Mouse (Mus musculus) hindbrain, embryonic 13.5 days (tissue): Measurements from ENCODE around the gene Zan. TPM values are rescaled to one million over a fixed set of nuclear protein-coding genes. Genes with fewer than 3 reads are reported as not detected.

Source experiments
- ATAC-seq: fragments of 200-750 bp; cut with Nextera tagmentation; 2 replicates; pipeline ENCODE4 v1.8.0; 2017; ENCODE audit warnings: moderate TSS enrichment; ENCODE audit not compliant: low FRiP score
- H3K27ac ChIP-seq: fragments of 300-500 bp; sonication (generic); 2 replicates; pipeline ENCODE4 v1.5.1; 2015; ENCODE audit warnings: inconsistent platforms, mild to moderate bottlenecking, moderate library complexity
- H3K27me3 ChIP-seq: fragments of 300-500 bp; sonication (generic); 2 replicates; pipeline ENCODE4 v1.6.1; 2015; ENCODE audit warnings: mild to moderate bottlenecking, inconsistent platforms
- H3K36me3 ChIP-seq: fragments of 300-500 bp; sonication (generic); 2 replicates; pipeline ENCODE4 v1.6.1; 2015; ENCODE audit warnings: mild to moderate bottlenecking, inconsistent platforms
- H3K4me1 ChIP-seq: fragments of 300-500 bp; sonication (generic); replicated peaks from 2 replicates; pipeline ENCODE4 v1.6.1; 2015; ENCODE audit warnings: inconsistent platforms
- H3K4me2 ChIP-seq: fragments of 300-500 bp; sonication (generic); 2 replicates; pipeline ENCODE4 v1.6.1; 2015; ENCODE audit warnings: inconsistent platforms, mild to moderate bottlenecking, moderate library complexity
- H3K4me3 ChIP-seq: fragments of 300-500 bp; sonication (generic); 2 replicates; pipeline ENCODE4 v1.5.1; 2015; ENCODE audit warnings: mild to moderate bottlenecking, inconsistent platforms
- H3K9ac ChIP-seq: fragments of 300-500 bp; sonication (generic); 2 replicates; pipeline ENCODE4 v1.6.1; 2015; ENCODE audit warnings: mild to moderate bottlenecking, inconsistent platforms
- H3K9me3 ChIP-seq: fragments of 300-500 bp; sonication (generic); 2 replicates; pipeline ENCODE4 v1.6.1; 2016; ENCODE audit warnings: inconsistent platforms
- WGBS: fragments of 180-500 bp; shearing (Covaris S2); methylation state at CpG from one replicate; pipeline ENCODE4 v1.1.7; 2015; 5-methylcytosine and 5-hydroxymethylcytosine counted together
- polyA plus RNA-seq: library from polyadenylated mRNA; unstranded; fragments of >200 nt; fragmentation: Nextera tagmentation; extraction: Ambion mirVana; gene quantifications from 2 replicates; pipeline ENCODE4 v1.2.1, GENCODE M21; 2015

The Zan gene
- polyA plus RNA-seq, 1 experiment from 2014 or later, result 0.08 TPM

DNA sequence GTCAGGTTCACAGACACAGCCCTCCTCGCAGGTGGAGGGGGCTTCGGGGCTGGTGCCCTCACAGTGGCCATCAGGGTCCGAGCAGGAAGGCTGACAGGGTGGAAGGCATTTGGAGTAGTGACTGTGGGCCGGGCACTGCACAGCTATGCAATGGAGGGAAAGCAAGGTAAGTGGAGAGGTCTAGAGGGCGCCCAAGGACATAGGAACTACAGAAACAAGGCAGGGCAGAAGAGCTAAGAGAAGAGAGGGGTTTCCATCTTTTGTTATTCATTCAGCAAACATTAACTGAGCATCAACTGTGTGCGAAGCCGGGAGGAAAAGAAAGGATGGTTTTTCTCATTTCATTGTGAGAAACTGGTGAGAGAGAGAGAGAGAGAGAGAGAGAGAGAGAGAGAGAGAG, 82.4 kb downstream of the Zan start:
- Histone ChIP-seq H3K27ac (no peak overlapping the region), H3K4me1 (no peaks in the 10 kb centered on the region), H3K36me3 (no peaks in the 10 kb centered on the region), H3K4me3 (no peak overlapping the region), H3K4me2 (no peak overlapping the region), H3K27me3 (no peaks in the 10 kb centered on the region), H3K9me3 (no peaks in the 10 kb centered on the region), H3K9ac (no peak overlapping the region)
- 48% methylated on average over 7 of the region's 7 CpGs for WGBS
- ATAC-seq, result no peak

DNA sequence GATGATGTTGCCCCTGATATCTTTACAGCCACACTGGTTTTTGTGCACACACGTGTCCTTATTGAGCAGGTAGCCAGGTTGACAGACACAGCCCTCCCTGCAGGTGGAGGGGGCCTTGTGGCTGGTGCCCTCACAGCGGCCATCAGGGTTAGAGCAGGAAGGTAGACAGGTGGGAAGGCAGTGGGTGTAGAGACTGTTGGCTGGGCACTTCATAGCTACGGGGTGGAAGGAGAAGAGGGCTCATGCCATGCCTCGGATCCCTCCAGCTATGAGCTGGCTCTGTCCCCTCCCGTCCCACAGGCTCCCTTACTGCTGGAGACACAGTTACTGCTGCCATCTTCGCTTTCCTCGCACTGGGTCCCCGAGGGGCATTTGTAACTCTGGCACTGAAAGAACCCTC, 85.2 kb downstream of the Zan start:
- H3K27me3 ChIP-seq, result no peaks in the 10 kb centered on the region
- no peaks in the 10 kb centered on the region for H3K36me3 ChIP-seq
- no peak for ATAC-seq
- H3K4me2 ChIP-seq, result no peak overlapping the region
- no peak overlapping the region for H3K27ac ChIP-seq
- H3K4me1 ChIP-seq, result no peaks in the 10 kb centered on the region
- no peak overlapping the region for H3K4me3 ChIP-seq
- H3K9me3 ChIP-seq, result no peaks in the 10 kb centered on the region
- 82% methylated on average over 8 of the region's 8 CpGs for WGBS
- H3K9ac ChIP-seq, result no peak overlapping the region

DNA sequence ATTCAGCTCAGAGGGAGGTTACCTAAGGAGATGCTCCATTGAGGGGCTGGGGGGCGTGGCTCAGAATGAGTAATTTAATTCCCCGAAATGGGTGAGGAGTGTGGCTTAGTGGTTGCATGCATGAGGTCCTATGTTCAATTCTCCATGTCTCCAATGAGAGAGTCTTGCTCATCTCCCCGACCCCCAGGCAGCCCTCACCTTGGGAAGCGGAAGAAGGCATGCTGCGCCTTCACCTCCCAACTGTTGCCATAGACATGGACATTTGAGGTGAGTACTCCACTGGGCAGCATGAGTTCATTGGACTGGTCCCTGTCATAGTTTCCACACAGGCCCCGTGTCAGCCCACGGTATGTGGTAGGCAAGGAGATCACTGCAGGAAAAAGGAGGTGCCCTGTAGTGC, 90.2 kb downstream of the Zan start:
- no peak overlapping the region for H3K4me3 ChIP-seq
- H3K9me3 ChIP-seq, result no peaks in the 10 kb centered on the region
- no peaks in the 10 kb centered on the region for H3K4me1 ChIP-seq
- no peaks in the 10 kb centered on the region for H3K36me3 ChIP-seq
- no peak for ATAC-seq
- no peaks in the 10 kb centered on the region for H3K27me3 ChIP-seq
- no peak overlapping the region for H3K27ac ChIP-seq
- no peak overlapping the region for H3K4me2 ChIP-seq
- H3K9ac ChIP-seq, result no peak overlapping the region
- WGBS, result 92% methylated on average over 7 of the region's 7 CpGs

GRCm38 (mm10) chr5:137383441-137383840, 93.4 kb downstream of the Zan start:
- no peaks in the 10 kb centered on the region for H3K9me3 ChIP-seq
- H3K27ac ChIP-seq, result no peak overlapping the region
- H3K36me3 ChIP-seq, result no peaks in the 10 kb centered on the region
- WGBS, result 88% methylated on average over 7 of the region's 7 CpGs
- no peak overlapping the region for H3K9ac ChIP-seq
- no peak overlapping the region for H3K4me3 ChIP-seq
- no peaks in the 10 kb centered on the region for H3K4me1 ChIP-seq
- H3K27me3 ChIP-seq, result no peaks in the 10 kb centered on the region
- ATAC-seq, result no peak
- no peak overlapping the region for H3K4me2 ChIP-seq

- no peak overlapping the region for H3K4me3 ChIP-seq
- WGBS, result 60% methylated on average over 4 of the region's 4 CpGs
- ATAC-seq, result no peak
These were observed 95.7 kb downstream of the Zan start for GRCm38 (mm10) chr5:137381152-137381551.

GRCm38 (mm10) chr5:137377603-137378002, 99.3 kb downstream of the Zan start:
- WGBS, result 32% methylated on average over 10 of the region's 15 CpGs
- no peaks in the 10 kb centered on the region for H3K27me3 ChIP-seq
- H3K36me3 ChIP-seq, result peaks cover 11% of the 10 kb centered on the region
- H3K4me3 ChIP-seq, result no peak overlapping the region
- no peak overlapping the region for H3K4me2 ChIP-seq
- no peaks in the 10 kb centered on the region for H3K9me3 ChIP-seq
- H3K9ac ChIP-seq, result no peak overlapping the region
- peaks cover 21% of the 10 kb centered on the region for H3K4me1 ChIP-seq
- H3K27ac ChIP-seq, result no peak overlapping the region
- ATAC-seq, result no peak

More at GRCm38 (mm10) chr5:137381152-137381551, 95.7 kb downstream of the Zan start:
- H3K36me3 ChIP-seq, result no peaks in the 10 kb centered on the region
- H3K9ac ChIP-seq, result no peak overlapping the region
- H3K4me2 ChIP-seq, result no peak overlapping the region
- H3K4me1 ChIP-seq, result peaks cover 14% of the 10 kb centered on the region
- no peaks in the 10 kb centered on the region for H3K27me3 ChIP-seq
- no peaks in the 10 kb centered on the region for H3K9me3 ChIP-seq
- H3K27ac ChIP-seq, result no peak overlapping the region

DNA sequence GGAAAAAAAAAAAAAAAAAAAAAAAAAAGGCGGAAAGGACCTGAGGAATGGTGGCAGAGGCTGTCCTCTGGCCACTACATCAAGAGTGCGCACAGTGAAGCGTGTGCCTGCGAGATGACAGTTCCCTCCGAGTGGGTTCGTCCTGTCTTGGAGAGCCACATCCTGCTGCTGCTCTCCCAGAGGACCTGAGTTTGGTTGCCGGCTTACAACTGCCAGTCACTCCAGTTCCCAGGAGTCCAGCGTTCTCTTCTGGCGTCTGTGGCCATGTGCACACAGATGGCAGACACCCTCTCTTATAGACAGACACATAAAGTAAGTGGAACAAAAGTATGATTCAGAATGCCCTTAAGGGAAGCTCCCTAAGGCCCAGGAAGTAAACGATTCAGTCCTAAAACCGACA, 99.7 kb downstream of the Zan start:
- Histone ChIP-seq H3K4me2 (no peak overlapping the region), H3K4me3 (no peak overlapping the region), H3K9ac (no peak overlapping the region), H3K27ac (no peak overlapping the region), H3K27me3 (no peaks in the 10 kb centered on the region), H3K4me1 (peaks cover 21% of the 10 kb centered on the region), H3K36me3 (peaks cover 15% of the 10 kb centered on the region), H3K9me3 (no peaks in the 10 kb centered on the region)
- 42% methylated on average over 11 of the region's 11 CpGs for WGBS
- no peak for ATAC-seq

GRCm38 (mm10) chr5:137376722-137377121, 100.1 kb downstream of the Zan start:
- Histone ChIP-seq H3K36me3 (peaks cover 20% of the 10 kb centered on the region), H3K9me3 (no peaks in the 10 kb centered on the region), H3K9ac (no peak overlapping the region), H3K27me3 (no peaks in the 10 kb centered on the region), H3K27ac (no peak overlapping the region), H3K4me1 (peaks cover 21% of the 10 kb centered on the region), H3K4me3 (no peak overlapping the region), H3K4me2 (no peak overlapping the region)
- 49% methylated on average over 9 of the region's 9 CpGs for WGBS
- 0 out of 2 replicates have a peak, but pooled peaks have one; percentile 17 for ATAC-seq

DNA sequence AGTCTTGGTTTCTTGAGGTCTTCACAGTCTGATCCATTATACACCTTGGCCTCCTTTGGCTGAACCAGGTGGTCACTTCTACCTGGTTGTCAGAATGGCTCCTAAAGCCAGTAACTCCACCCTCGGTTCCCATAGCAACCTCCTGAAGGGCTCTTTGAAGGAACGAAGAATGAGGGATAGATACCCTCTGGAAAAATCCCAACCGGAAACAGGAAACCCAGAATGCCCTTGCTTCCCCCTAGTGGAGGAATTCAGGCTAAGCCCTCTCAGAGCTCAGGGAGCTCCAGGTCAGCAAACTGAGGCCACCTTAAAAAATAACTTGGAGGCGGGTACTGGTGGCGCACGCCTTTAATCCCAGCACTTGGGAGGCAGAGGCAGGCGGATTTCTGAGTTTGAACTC, 100.7 kb downstream of the Zan start:
- H3K4me2 ChIP-seq, result no peak overlapping the region
- H3K27ac ChIP-seq, result no peak overlapping the region
- H3K36me3 ChIP-seq, result peaks cover 25% of the 10 kb centered on the region
- no peaks in the 10 kb centered on the region for H3K9me3 ChIP-seq
- no peaks in the 10 kb centered on the region for H3K27me3 ChIP-seq
- H3K4me1 ChIP-seq, result peaks cover 21% of the 10 kb centered on the region
- 42% methylated on average over 7 of the region's 7 CpGs for WGBS
- no peak overlapping the region for H3K4me3 ChIP-seq
- no peak for ATAC-seq
- H3K9ac ChIP-seq, result no peak overlapping the region

DNA sequence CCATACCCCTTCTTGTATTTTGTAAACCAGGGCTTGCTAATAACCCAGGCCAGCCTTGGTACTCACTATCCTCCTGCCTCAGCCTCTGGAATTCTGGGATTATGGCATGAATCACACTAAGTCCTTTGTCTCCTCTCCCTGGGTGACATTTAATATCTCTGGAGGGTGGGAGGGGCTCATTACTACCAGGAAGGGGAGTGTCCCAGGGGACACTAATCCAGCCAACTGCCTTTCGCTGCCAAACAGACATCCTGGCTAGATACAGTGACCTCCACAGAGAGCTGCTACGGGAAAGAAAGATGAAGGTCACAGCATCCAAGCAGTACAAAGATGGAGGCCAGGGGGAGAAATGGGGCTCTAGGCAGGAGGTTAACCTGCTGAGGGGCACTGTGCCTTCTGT, 101.2 kb downstream of the Zan start:
- Histone ChIP-seq H3K4me1 (peaks cover 21% of the 10 kb centered on the region), H3K27ac (peak overlapping the region; percentile 44; the same call in 1 of the 2 replicates), H3K27me3 (no peaks in the 10 kb centered on the region), H3K9me3 (no peaks in the 10 kb centered on the region), H3K9ac (no peak overlapping the region), H3K4me3 (no peak overlapping the region), H3K36me3 (peaks cover 31% of the 10 kb centered on the region), H3K4me2 (no peak overlapping the region)
- ATAC-seq, result no peak
- WGBS, result 53% methylated on average over 2 of the region's 2 CpGs

DNA sequence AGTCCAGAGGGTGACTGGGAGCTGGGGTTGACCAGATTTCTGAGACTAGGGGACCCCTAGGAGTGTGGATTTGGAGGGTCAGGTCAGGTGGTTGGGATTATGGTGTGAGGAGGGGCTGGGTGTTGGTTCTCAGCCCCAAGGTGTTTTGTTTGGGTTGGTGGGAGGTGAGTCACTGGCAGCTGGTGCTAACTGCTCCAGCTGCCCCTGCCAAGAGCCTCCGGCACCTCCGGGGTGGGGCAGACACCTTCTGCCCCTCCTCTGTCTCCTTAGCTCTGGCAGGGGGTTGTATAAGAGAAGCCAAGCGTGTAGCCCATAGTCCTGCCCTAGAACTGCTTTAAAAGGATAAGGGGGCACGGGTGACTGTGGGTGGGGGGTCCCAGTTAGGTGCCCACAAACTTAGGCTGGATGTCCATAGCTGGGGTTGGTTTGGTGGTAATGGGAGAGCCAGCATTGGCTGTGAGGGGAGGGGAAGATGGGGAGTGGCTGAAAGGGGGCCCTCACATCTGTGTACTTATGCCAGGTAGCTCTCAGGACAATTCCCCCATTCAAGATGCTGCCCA, 102.3 kb downstream of the Zan start:
- H3K36me3 ChIP-seq, result peaks cover 40% of the 10 kb centered on the region
- peaks cover 21% of the 10 kb centered on the region for H3K4me1 ChIP-seq
- H3K27me3 ChIP-seq, result no peaks in the 10 kb centered on the region
- no peak overlapping the region for H3K27ac ChIP-seq
- no peaks in the 10 kb centered on the region for H3K9me3 ChIP-seq
- no peak overlapping the region for H3K4me2 ChIP-seq
- H3K9ac ChIP-seq, result no peak overlapping the region
- H3K4me3 ChIP-seq, result no peak overlapping the region
- no peak for ATAC-seq
- WGBS, result 94% methylated on average over 4 of the region's 4 CpGs

DNA sequence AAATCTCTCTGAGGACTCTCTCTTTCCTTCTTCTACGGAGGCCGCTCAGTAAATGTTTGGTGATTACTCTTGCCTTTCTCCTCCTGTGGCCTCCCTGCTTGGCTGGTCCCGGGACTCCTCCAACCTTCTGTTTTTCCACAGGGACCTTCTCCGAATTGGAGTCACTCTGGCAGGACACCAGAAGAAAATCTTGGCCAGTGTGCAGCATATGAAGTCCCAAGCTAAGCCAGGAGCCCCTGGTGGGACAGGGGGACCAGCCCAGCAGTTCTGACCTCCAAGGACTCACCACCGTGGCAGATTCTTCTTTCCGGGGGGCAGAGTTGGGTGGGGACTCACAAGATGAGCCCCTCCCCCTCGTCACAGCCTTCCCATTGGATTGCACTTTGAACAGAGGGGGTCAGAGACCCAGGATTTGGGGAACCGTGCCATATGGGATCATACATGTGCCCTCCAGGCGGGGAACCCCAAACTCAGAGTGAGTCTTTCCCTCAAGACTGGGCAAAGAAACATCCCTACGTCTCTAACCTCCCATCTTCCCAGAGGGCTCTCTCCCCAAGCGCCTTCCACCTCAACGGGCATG, 103.4 kb downstream of the Zan start:
- WGBS, result 92% methylated on average over 12 of the region's 12 CpGs
- no peaks in the 10 kb centered on the region for H3K9me3 ChIP-seq
- no peaks in the 10 kb centered on the region for H3K27me3 ChIP-seq
- no peak overlapping the region for H3K4me2 ChIP-seq
- no peak overlapping the region; the same call in 1 of the 2 replicates for H3K9ac ChIP-seq
- H3K4me1 ChIP-seq, result peaks cover 21% of the 10 kb centered on the region
- H3K4me3 ChIP-seq, result no peak overlapping the region
- H3K36me3 ChIP-seq, result peaks cover 47% of the 10 kb centered on the region
- ATAC-seq, result no peak
- H3K27ac ChIP-seq, result no peak overlapping the region

GRCm38 (mm10) chr5:137369665-137370064, 107.2 kb downstream of the Zan start:
- H3K4me2 ChIP-seq, result no peak overlapping the region
- H3K4me1 ChIP-seq, result no peaks in the 10 kb centered on the region
- no peaks in the 10 kb centered on the region for H3K9me3 ChIP-seq
- H3K27ac ChIP-seq, result no peak overlapping the region
- 99% methylated on average over 10 of the region's 11 CpGs for WGBS
- H3K27me3 ChIP-seq, result no peaks in the 10 kb centered on the region
- H3K4me3 ChIP-seq, result no peak overlapping the region
- no peak for ATAC-seq
- no peak overlapping the region for H3K9ac ChIP-seq
- peaks cover 76% of the 10 kb centered on the region for H3K36me3 ChIP-seq
